Mouse (Mus musculus) liver, adult (tissue): ENCODE data around the gene Fat2.

ENCODE experiments used
- GATA4 ChIP-seq: IDR thresholded peaks from 2 replicates; pipeline ENCODE4 v1.6.1; 2014; ENCODE audit warnings: mild to moderate bottlenecking, low read length; ENCODE audit not compliant: insufficient replicate concordance

The Fat2 gene

GRCm38 (mm10) chr11:55234288-55234687 is 102.1 kb downstream of the Fat2 start:
- no peak for TF ChIP-seq GATA4

- TF ChIP-seq GATA4, result no peak
Observed at GRCm38 (mm10) chr11:55231034-55231433, 105.3 kb downstream of the Fat2 start.

- TF ChIP-seq GATA4, result no peak
Observed at GRCm38 (mm10) chr11:55221306-55221705, 115.1 kb downstream of the Fat2 start.

- TF ChIP-seq GATA4, result no peak
Observed at GRCm38 (mm10) chr11:55218473-55218872, 117.9 kb downstream of the Fat2 start.

GRCm38 (mm10) chr11:55217880-55218279 is 118.5 kb downstream of the Fat2 start:
- TF ChIP-seq GATA4, result no peak

GRCm38 (mm10) chr11:55217418-55217817 is 118.9 kb downstream of the Fat2 start:
- peak; percentile 98 for TF ChIP-seq GATA4

GRCm38 (mm10) chr11:55216830-55217229 is 119.5 kb downstream of the Fat2 start:
- no peak for TF ChIP-seq GATA4

- no peak for TF ChIP-seq GATA4
Observed at GRCm38 (mm10) chr11:55216061-55216460, 120.3 kb downstream of the Fat2 start.

GRCm38 (mm10) chr11:55214978-55215377 is 121.4 kb downstream of the Fat2 start:
- TF ChIP-seq GATA4, result no peak

- no peak for TF ChIP-seq GATA4
Observed at GRCm38 (mm10) chr11:55214161-55214560, 122.2 kb downstream of the Fat2 start.

GRCm38 (mm10) chr11:55213518-55213917 is 122.8 kb downstream of the Fat2 start:
- no peak for TF ChIP-seq GATA4

- no peak for TF ChIP-seq GATA4
Observed at GRCm38 (mm10) chr11:55209626-55210353, 126.6 kb downstream of the Fat2 start.

GRCm38 (mm10) chr11:55209032-55209431 is 127.3 kb downstream of the Fat2 start:
- TF ChIP-seq GATA4, result no peak

- no peak; the same call in 1 of the 2 replicates for TF ChIP-seq GATA4
Observed at GRCm38 (mm10) chr11:55208001-55208690, 128.2 kb downstream of the Fat2 start.

- TF ChIP-seq GATA4, result no peak
Observed at GRCm38 (mm10) chr11:55204602-55205001, 131.8 kb downstream of the Fat2 start.

GRCm38 (mm10) chr11:55204159-55204596 is 132.2 kb downstream of the Fat2 start, which contains the start of gene Slc36a1:
Slc36a1 (plus strand) TSS chr11:55204350.
- no peak; the same call in 1 of the 2 replicates for TF ChIP-seq GATA4
